Mouse (Mus musculus) olfactory bulb, adult 2 months (tissue): ENCODE data around the gene Dio1.

Experiments
- CTCF ChIP-seq: fragments of 200-500 bp; IDR thresholded peaks from 2 replicates; pipeline ENCODE4 v1.5.1; 2012; ENCODE audit warnings: low read depth, mild to moderate bottlenecking, low read length, moderate library complexity; ENCODE audit not compliant: insufficient read depth
- POLR2A ChIP-seq: fragments of 200-500 bp; IDR thresholded peaks from 2 replicates; pipeline ENCODE4 v1.6.1; 2012; ENCODE audit warnings: mild to moderate bottlenecking, low read depth, low read length, moderate library complexity; ENCODE audit not compliant: insufficient read depth

DNA sequence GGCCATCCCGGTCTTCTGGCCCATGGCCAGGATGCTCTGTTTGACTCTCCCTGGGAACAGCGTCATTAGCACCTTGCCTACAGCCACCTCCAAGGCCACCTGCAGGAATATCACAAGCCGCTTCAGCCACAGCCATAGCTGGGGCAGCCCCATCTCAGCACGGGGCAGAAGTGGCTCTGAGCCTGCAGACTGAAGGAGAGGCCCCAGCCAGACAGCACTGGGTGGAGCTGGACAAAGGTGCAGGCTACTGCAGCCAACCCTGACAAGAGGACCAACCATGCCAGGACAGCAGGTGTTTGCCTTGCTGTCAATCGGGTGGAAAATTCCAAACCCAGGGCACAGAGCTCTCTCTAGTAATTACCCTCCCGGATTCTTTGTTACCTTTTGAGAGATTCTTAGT is at the start of gene Dio1:
- no peak for TF ChIP-seq CTCF
- TF ChIP-seq POLR2A = no peak
